Mouse (Mus musculus) central nervous system, embryonic 14 days (tissue): ENCODE data around the gene Gm21858. TPM values are rescaled to one million over a fixed set of nuclear protein-coding genes. Genes with fewer than 3 reads are reported as not detected.

Experiments used
- polyA plus RNA-seq: library from polyadenylated mRNA; depleted of rRNA; stranded (reverse); fragments of >200 nt; gene quantifications from 2 replicates; pipeline ENCODE4 v1.2.3, GENCODE M21; 2012; rRNA removed

The Gm21858 gene
- polyA plus RNA-seq, result not detected in 2 replicates

GRCm38 (mm10) chrY:55731456-55731855 is at the start of gene Gm21858:
Gene Gm21858 (plus strand): TSS chrY:55731756.

